Mouse (Mus musculus) G1E (cell line): Measurements from ENCODE around the gene Psph. TPM values are rescaled to one million over a fixed set of nuclear protein-coding genes. Genes with fewer than 3 reads are reported as not detected.

Experiments
- ATAC-seq: 2 replicates; pipeline ENCODE4 v1.8.0; 2016; ENCODE audit warnings: mild to moderate bottlenecking; ENCODE audit not compliant: insufficient number of reproducible peaks, poor library complexity, low FRiP score, severe bottlenecking; ENCODE audit errors: extremely low read depth
- DNase-seq: peaks from one replicate; pipeline ENCODE4 v3.0.0; 2012; ENCODE audit warnings: low spot score
- H3K27me3 ChIP-seq: 2 replicates; pipeline ENCODE4 v1.6.1; 2012; ENCODE audit warnings: mild to moderate bottlenecking, low read length, inconsistent platforms; ENCODE audit not compliant: insufficient read depth
- H3K36me3 ChIP-seq: replicated peaks from 2 replicates; pipeline ENCODE3; 2012; ENCODE audit warnings: mild to moderate bottlenecking, inconsistent platforms
- H3K4me1 ChIP-seq: 2 replicates; pipeline ENCODE4 v1.6.1; 2012; ENCODE audit warnings: low read depth, low read length, inconsistent platforms, mixed read lengths; ENCODE audit not compliant: insufficient read depth
- H3K4me3 ChIP-seq: 2 replicates; pipeline ENCODE4 v1.5.1; 2012; ENCODE audit warnings: low read depth, mild to moderate bottlenecking, inconsistent platforms, low read length, moderate library complexity, mixed read lengths
- H3K9me3 ChIP-seq: replicated peaks from 2 replicates; pipeline ENCODE4 v1.6.1; 2012; ENCODE audit warnings: inconsistent platforms
- CTCF ChIP-seq: IDR thresholded peaks from 2 replicates; pipeline ENCODE4 v1.5.1; 2012; ENCODE audit warnings: low read depth, low read length, inconsistent platforms, mixed read lengths
- GATA1 ChIP-seq: IDR thresholded peaks from 2 replicates; pipeline ENCODE4 v1.6.1; 2012; ENCODE audit warnings: borderline replicate concordance, low read length, inconsistent platforms, mixed read lengths
- GATA2 ChIP-seq: IDR thresholded peaks from 2 replicates; pipeline ENCODE4 v1.6.1; 2012; ENCODE audit warnings: low read depth, low read length, inconsistent platforms, borderline replicate concordance
- POLR2AphosphoS5 ChIP-seq: IDR thresholded peaks from 2 replicates; pipeline ENCODE4 v1.6.1; 2012; ENCODE audit warnings: low read depth, low read length, inconsistent platforms; ENCODE audit not compliant: insufficient replicate concordance
- TAL1 ChIP-seq: conservative IDR thresholded peaks from 2 replicates; pipeline ENCODE4 v1.6.1; 2012; ENCODE audit warnings: low read depth, low read length, inconsistent platforms, mixed read lengths
- polyA plus RNA-seq: library from polyadenylated mRNA; stranded (reverse); fragments of >175 nt; gene quantifications from 2 replicates; pipeline ENCODE4 v1.2.3, GENCODE M21; 2012
- total RNA-seq, 2 experiments: library from RNA; stranded (forward) in 1 of 2; stranded (reverse) in 1 of 2; fragments of 200-1000 nt in 1 of 2; fragments of >200 nt in 1 of 2; fragmentation: Nextera tagmentation in 1 of 2; gene quantifications; 2 replicates each; pipeline ENCODE4 v1.2.3; 2014 to 2017

The Psph gene
- total and polyA plus RNA-seq, 3 experiments: 17.9 to 47.5 (median 25.1) TPM

GRCm38 (mm10) chr5:129770443-129771355 is 16.6 kb downstream of the Psph start:
- H3K27me3 ChIP-seq: no peaks in the 10 kb centered on the region
- DNase-seq (no peak), ATAC-seq (no peak)
- H3K4me1 ChIP-seq: no peaks in the 10 kb centered on the region
- peaks cover 80% of the 10 kb centered on the region for H3K36me3 ChIP-seq
- H3K4me3 ChIP-seq: no peak overlapping the region
- TF ChIP-seq GATA2: no peak
- TF ChIP-seq TAL1: no peak
- TF ChIP-seq CTCF: no peak
- TF ChIP-seq GATA1: no peak
- TF ChIP-seq POLR2AphosphoS5: no peak
- H3K9me3 ChIP-seq: no peaks in the 10 kb centered on the region

DNA sequence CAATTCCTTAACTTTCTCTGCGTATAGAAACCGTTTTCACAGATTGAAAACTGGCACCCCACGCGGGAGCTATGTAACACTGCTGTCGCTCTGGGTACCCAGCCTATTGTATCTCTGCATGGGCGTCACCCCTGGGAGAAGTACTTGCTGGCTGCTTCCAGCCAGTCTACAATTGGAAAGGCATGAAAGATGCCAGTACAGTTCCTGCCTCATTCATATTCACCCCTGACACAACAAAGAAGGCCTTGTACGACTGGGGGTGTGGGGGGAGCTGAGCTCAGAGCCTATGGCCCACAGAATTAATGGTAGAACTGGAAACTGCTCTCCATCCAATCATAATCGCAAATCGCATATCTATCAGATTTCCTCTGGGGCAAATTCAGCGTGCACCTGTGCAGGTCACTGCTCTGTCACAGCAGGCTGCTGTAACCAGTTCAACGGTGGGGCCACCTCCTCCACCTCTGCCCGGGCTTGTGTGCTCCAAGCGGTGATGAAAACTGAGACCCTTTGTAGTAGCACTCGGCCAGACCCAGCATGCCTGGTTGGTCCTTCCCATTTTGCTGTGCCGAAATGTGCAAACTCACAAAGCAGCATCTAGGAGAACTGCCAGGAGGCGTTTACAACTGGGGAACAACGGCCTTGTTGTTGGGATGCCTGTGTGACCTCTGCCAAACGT is 25.2 kb downstream of the Psph start:
- ATAC-seq (no peak), DNase-seq (no peak)
- H3K4me1 ChIP-seq: no peaks in the 10 kb centered on the region
- no peak for TF ChIP-seq TAL1
- TF ChIP-seq GATA2: no peak
- no peak for TF ChIP-seq CTCF
- no peak for TF ChIP-seq POLR2AphosphoS5
- no peaks in the 10 kb centered on the region for H3K9me3 ChIP-seq
- no peak overlapping the region for H3K4me3 ChIP-seq
- H3K36me3 ChIP-seq: peaks cover 54% of the 10 kb centered on the region
- H3K27me3 ChIP-seq: no peaks in the 10 kb centered on the region

DNA sequence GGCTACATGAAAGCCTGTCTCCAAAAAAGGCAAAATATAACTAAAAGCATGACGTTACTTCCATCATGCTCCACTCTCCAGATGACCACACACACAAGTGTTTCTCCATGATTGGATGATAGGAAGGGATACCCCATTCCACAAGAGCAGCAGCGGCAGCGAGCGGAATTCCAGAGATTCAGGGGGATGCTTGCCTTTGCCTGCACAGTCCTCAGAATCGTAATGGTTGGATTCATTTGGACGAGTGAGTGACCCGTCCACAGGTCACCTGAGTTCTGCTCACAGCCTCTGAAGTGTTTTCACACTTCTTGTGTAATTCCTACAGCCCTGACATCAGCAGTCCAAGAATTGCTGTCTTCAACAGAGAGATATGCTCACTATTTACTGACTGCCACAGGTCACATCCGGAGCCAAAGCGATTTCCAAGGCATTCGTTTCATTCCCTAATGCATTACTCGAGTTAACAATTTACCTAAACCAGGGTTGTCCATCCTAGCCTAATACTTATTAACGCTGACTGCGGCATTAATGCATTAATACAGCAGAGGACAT is 27.2 kb downstream of the Psph start:
- no peak for DNase-seq
- Histone ChIP-seq H3K27me3 (no peaks in the 10 kb centered on the region), H3K4me1 (no peaks in the 10 kb centered on the region), H3K4me3 (no peak overlapping the region), H3K36me3 (peaks cover 47% of the 10 kb centered on the region), H3K9me3 (no peaks in the 10 kb centered on the region)
- ATAC-seq: no peak
- TF ChIP-seq GATA1: no peak
- no peak for TF ChIP-seq TAL1
- TF ChIP-seq POLR2AphosphoS5: no peak
- TF ChIP-seq CTCF: no peak
- TF ChIP-seq GATA2: no peak

DNA sequence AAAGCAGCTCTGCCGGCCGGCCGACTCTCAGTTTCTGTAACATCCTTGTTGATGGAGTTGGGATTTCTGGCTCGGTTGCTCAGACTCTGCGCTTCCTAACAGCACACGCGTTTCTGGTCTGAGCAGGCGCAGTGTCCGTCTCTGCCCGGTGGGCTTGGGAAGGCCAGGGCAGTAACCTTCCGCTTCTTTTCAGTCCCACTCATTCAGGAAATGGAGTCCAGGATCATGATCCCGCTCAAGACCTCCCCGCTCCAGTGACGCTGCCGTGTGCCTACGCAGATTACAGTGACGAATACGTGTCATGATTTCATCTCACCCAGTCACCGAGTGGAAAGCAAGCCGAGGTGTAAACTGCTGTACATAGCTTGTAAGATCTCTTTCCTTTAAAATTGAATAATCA is 30.4 kb downstream of the Psph start:
- peaks cover 70% of the 10 kb centered on the region for H3K36me3 ChIP-seq
- ATAC-seq (no peak), DNase-seq (no peak)
- no peaks in the 10 kb centered on the region for H3K9me3 ChIP-seq
- no peaks in the 10 kb centered on the region for H3K4me1 ChIP-seq
- no peak overlapping the region for H3K4me3 ChIP-seq
- no peaks in the 10 kb centered on the region for H3K27me3 ChIP-seq
- no peak for TF ChIP-seq CTCF
- no peak for TF ChIP-seq POLR2AphosphoS5
- no peak for TF ChIP-seq GATA2
- TF ChIP-seq TAL1: no peak
- TF ChIP-seq GATA1: no peak

GRCm38 (mm10) chr5:129744050-129744449 is 43.2 kb downstream of the Psph start:
- peaks cover 87% of the 10 kb centered on the region for H3K36me3 ChIP-seq
- H3K27me3 ChIP-seq: no peaks in the 10 kb centered on the region
- ATAC-seq (no peak), DNase-seq (no peak)
- no peaks in the 10 kb centered on the region; the same call in 1 of the 2 replicates for H3K4me1 ChIP-seq
- H3K4me3 ChIP-seq: no peak overlapping the region
- no peaks in the 10 kb centered on the region for H3K9me3 ChIP-seq
- TF ChIP-seq CTCF (no peak), TAL1 (no peak), GATA2 (no peak), POLR2AphosphoS5 (no peak), GATA1 (no peak)

DNA sequence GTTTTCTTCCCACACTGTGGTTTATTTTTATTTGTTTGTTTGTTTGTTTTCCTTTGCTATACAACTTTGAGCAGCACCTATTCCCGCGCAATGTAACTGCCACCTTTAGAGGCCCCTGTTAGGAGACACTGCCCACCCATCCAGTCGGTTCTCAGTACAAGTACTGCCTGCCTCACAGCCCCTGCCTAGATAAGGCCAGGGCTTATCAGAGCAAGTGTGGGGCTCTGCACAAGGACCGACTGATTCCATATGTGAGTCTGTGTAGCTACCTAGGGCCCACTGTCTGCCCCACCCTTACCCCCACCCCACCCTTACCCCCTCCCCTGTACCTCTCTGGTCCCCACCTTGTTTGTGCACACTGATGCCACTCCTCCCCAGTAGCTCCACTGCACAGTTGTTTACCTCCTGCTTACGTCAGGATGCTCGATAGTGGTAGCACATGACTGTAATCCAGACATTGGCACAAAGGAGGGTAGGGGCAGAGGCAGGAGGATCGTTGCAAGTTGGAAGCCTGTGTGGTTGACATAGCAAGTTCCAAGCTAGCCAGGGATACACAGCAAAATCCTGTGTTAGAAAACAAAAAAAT is 44.3 kb downstream of the Psph start:
- Histone ChIP-seq H3K4me1 (no peaks in the 10 kb centered on the region; the same call in 1 of the 2 replicates), H3K9me3 (no peaks in the 10 kb centered on the region), H3K4me3 (no peak overlapping the region), H3K27me3 (no peaks in the 10 kb centered on the region), H3K36me3 (peaks cover 81% of the 10 kb centered on the region)
- no peak for TF ChIP-seq POLR2AphosphoS5
- TF ChIP-seq GATA1: no peak
- TF ChIP-seq CTCF: no peak
- no peak for TF ChIP-seq GATA2
- no peak for TF ChIP-seq TAL1
- no peak for DNase-seq
- ATAC-seq: no peak
